Mouse (Mus musculus): ENCODE measurements at regions not wholly inside any gene's neighbourhood (a gene's known extent, or its start where the extent isn't known, plus 50 kb on each side); places are given as distances from the start of the nearest gene placed in this dataset.

DNA sequence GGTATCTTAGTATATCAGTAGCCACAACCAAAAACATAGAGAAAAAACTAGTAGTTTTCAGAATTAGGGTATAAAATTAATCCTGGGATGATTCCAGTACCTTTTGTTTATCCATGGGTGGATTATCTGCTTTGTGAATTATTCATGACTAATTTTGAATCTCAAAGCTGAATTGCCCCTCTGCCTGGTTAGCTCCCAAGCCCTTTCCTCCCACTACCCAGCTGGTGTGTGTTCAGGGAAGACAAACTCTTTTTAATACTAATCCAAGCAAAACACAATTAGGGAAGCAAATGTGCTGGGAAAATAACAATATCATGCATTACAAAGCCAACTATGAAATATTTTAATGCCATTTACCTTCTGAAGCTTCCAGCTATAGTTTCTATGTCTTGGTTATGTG lies 347.4 kb downstream of the Gm43517 start:
- H3K9me3 ChIP-seq = no peaks in the 10 kb centered on the region
- H3K4me3 ChIP-seq (replicated peaks) = no peak overlapping the region
- H3K4me2 ChIP-seq = no peak overlapping the region
- no peaks in the 10 kb centered on the region for H3K36me3 ChIP-seq (replicated peaks)
- ATAC-seq (ENCODE audit: low FRiP score) = no peak
- H3K4me1 ChIP-seq = peaks cover 4% of the 10 kb centered on the region; the same call in 1 of the 2 replicates
- no peaks in the 10 kb centered on the region for H3K27me3 ChIP-seq
- no peak overlapping the region for H3K27ac ChIP-seq
- no peak overlapping the region for H3K9ac ChIP-seq

- H3K36me3 ChIP-seq (replicated peaks) = no peaks in the 10 kb centered on the region
- no peaks in the 10 kb centered on the region for H3K9me3 ChIP-seq
- peaks cover 4% of the 10 kb centered on the region; the same call in 1 of the 2 replicates for H3K4me1 ChIP-seq
- 88% methylated on average over 4 of the region's 4 CpGs for WGBS
- no peak overlapping the region for H3K27ac ChIP-seq
- ATAC-seq (ENCODE audit: low FRiP score) = no peak
- H3K4me3 ChIP-seq (replicated peaks) = no peak overlapping the region
- H3K27me3 ChIP-seq = no peaks in the 10 kb centered on the region
- no peak overlapping the region for H3K4me2 ChIP-seq
- H3K9ac ChIP-seq = no peak overlapping the region
Measured at GRCm38 (mm10) chr12:49737100-49737499, 352.1 kb downstream of the Gm43517 start.

DNA sequence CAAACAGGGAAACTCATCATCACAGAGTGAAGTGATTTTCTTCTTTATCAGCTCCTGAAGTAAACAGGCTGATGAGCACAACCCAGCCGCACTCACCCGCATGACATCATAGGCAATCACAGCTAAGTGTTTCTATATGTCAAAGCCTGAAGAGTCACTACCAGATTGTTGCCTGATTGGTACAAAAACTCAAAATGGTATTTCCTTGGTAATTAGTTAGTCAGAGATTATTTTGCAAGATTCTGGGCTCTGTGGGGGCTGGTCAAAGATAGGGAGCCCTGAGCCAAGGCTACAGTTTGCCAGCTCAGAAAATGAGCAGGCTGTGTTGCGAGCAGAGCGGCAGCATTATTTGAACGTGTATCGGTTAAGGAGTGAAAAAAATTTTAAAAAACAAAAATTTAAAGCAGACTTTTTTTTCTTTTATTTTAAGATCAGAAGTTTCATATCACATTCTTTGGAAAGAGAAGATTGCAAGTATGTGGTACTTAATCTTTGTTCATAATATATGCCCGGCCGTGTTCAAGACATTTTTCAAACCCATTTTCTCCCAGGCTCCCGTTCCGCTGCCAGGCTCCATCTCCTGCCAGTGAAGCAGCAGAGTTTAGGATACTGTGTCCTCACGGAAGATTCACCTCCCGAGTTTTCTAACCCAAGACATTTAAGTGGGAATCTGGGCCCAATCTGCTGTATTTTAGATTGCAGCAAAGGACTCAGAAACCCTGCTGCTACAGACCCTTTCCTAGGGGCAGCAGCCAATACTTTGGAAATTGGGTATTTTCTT lies 355.2 kb downstream of the Gm43517 start:
- Histone ChIP-seq H3K36me3 (replicated peaks) (no peaks in the 10 kb centered on the region), H3K27me3 (no peaks in the 10 kb centered on the region), H3K4me3 (replicated peaks) (no peak overlapping the region), H3K4me1 (no peaks in the 10 kb centered on the region), H3K9me3 (no peaks in the 10 kb centered on the region), H3K9ac (no peak overlapping the region), H3K27ac (no peak overlapping the region), H3K4me2 (no peak overlapping the region)
- ATAC-seq (ENCODE audit: low FRiP score) = peak; percentile 36; the same call in 1 of the 2 replicates
- 82% methylated on average over 12 of the region's 12 CpGs for WGBS

GRCm38 (mm10) chr12:49743402-49743801 lies 358.4 kb downstream of the Gm43517 start:
- Histone ChIP-seq H3K4me3 (replicated peaks) (no peak overlapping the region), H3K27me3 (no peaks in the 10 kb centered on the region), H3K27ac (no peak overlapping the region), H3K9ac (no peak overlapping the region), H3K4me2 (no peak overlapping the region), H3K36me3 (replicated peaks) (no peaks in the 10 kb centered on the region), H3K4me1 (no peaks in the 10 kb centered on the region), H3K9me3 (no peaks in the 10 kb centered on the region)
- ATAC-seq (ENCODE audit: low FRiP score) = no peak
- WGBS = 100% methylated on average over 2 of the region's 2 CpGs

DNA sequence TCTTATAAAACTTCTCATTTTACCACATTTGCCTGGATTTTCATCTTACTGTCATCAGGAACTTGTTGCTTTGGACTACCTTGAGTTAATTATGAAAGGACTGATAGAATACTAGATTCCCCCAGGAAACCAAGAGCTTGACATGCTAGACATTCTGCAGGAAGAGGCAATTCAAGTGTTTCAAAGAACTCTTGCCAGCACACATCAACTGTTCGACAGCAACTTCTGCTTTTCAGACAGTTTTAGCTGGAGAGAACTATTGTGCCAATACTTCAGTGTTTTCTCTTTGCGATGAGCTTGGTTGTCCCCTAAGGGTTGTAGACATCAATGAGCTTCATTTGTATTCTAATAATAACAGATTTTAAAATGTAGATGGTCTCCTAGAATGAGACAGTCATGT lies 362.1 kb downstream of the Gm43517 start:
- H3K4me1 ChIP-seq = no peaks in the 10 kb centered on the region
- H3K27me3 ChIP-seq = no peaks in the 10 kb centered on the region
- no peak overlapping the region for H3K4me3 ChIP-seq (replicated peaks)
- no peaks in the 10 kb centered on the region for H3K9me3 ChIP-seq
- no peak overlapping the region for H3K27ac ChIP-seq
- no peaks in the 10 kb centered on the region for H3K36me3 ChIP-seq (replicated peaks)
- no peak overlapping the region for H3K9ac ChIP-seq
- ATAC-seq (ENCODE audit: low FRiP score) = no peak
- no peak overlapping the region for H3K4me2 ChIP-seq
- 64% methylated on average over 2 of the region's 2 CpGs for WGBS

- no peak overlapping the region for H3K27ac ChIP-seq
- H3K4me2 ChIP-seq = no peak overlapping the region
- H3K9ac ChIP-seq = no peak overlapping the region
- no peaks in the 10 kb centered on the region for H3K36me3 ChIP-seq (replicated peaks)
- H3K27me3 ChIP-seq = no peaks in the 10 kb centered on the region
- WGBS = 84% methylated on average over 4 of the region's 4 CpGs
- H3K9me3 ChIP-seq = no peaks in the 10 kb centered on the region
- H3K4me1 ChIP-seq = no peaks in the 10 kb centered on the region
- no peak overlapping the region for H3K4me3 ChIP-seq (replicated peaks)
- ATAC-seq (ENCODE audit: low FRiP score) = no peak
Measured at GRCm38 (mm10) chr12:49758391-49758790, 373.4 kb downstream of the Gm43517 start.

DNA sequence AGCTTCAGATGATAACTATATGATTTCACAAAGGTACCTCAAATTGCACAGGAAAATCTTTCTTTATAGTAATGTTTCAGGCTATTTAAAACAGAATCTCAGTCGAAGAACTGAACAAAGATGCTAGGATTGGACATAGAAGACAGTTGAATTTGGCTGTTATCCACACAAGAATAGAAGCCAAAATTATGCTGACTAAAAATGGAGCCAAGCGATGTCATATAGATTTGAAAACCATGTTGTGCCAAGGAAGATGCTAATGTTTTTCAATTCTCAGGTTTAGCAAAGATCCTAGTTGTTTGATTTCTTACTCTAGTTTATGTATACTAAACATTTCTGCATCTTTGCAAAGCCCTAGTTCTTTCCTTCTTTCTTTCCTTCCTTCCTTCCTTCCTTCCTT lies 379.6 kb downstream of the Gm43517 start:
- Histone ChIP-seq H3K4me1 (no peaks in the 10 kb centered on the region), H3K4me2 (no peak overlapping the region), H3K4me3 (replicated peaks) (no peak overlapping the region), H3K9ac (no peak overlapping the region), H3K27me3 (no peaks in the 10 kb centered on the region), H3K27ac (no peak overlapping the region), H3K9me3 (no peaks in the 10 kb centered on the region), H3K36me3 (replicated peaks) (no peaks in the 10 kb centered on the region)
- WGBS = 81% methylated on average over 2 of the region's 2 CpGs
- no peak for ATAC-seq (ENCODE audit: low FRiP score)

DNA sequence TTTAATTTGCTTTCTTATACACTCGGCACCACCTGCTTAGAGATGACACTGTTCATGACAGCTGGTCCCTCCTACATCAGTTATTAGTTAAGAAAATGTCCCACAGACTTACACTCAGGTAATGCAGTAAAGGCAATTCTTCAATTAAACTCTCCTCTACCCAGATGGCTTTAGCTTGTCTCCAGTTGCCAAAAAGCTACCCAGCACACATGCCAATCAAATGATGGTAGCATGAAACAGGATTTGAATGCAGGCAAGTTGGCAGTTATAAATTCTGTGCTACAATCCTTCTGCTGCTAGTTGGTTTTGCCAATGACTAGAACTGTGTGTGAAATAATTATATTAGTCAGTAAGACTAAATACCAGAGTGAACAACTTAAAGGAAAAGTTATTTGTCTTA lies 423.4 kb downstream of the Gm43517 start:
- no peak overlapping the region for H3K9ac ChIP-seq
- H3K4me3 ChIP-seq (replicated peaks) = no peak overlapping the region
- WGBS = 90% methylated on average over 1 of the region's 1 CpGs
- H3K27ac ChIP-seq = no peak overlapping the region
- H3K9me3 ChIP-seq = no peaks in the 10 kb centered on the region
- H3K4me2 ChIP-seq = no peak overlapping the region
- no peaks in the 10 kb centered on the region for H3K36me3 ChIP-seq (replicated peaks)
- H3K27me3 ChIP-seq = no peaks in the 10 kb centered on the region
- no peaks in the 10 kb centered on the region for H3K4me1 ChIP-seq
- ATAC-seq (ENCODE audit: low FRiP score) = no peak

- Histone ChIP-seq H3K9me3 (no peaks in the 10 kb centered on the region), H3K4me3 (replicated peaks) (no peak overlapping the region), H3K27me3 (no peaks in the 10 kb centered on the region), H3K4me2 (no peak overlapping the region), H3K4me1 (peaks cover 3% of the 10 kb centered on the region), H3K36me3 (replicated peaks) (no peaks in the 10 kb centered on the region), H3K27ac (no peak overlapping the region), H3K9ac (no peak overlapping the region)
- WGBS = 19% methylated on average over 3 of the region's 3 CpGs
- peak; percentile 49; the same call in 1 of the 2 replicates for ATAC-seq (ENCODE audit: low FRiP score)
Measured at GRCm38 (mm10) chr12:49814653-49815052, 429.7 kb downstream of the Gm43517 start.

DNA sequence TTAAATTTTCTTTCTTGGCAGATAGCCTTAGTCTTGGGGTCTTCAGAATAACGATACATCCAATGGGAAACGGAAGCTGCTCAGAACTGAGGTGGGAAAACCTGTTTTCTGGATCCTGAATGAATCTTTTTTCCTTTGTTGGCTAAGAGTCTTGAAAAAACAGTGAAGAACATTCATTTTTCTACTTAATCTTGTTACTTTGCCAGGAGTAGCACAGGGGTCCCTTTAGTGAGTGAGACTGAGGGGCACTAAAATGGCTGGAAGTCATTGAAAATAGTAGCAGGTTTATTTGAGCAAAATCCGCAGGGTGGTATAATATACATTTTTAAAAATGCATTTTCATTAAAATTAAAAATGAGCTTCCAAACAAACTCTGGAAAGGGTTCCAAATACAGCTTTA lies 442.8 kb downstream of the Gm43517 start:
- no peak overlapping the region for H3K4me3 ChIP-seq (replicated peaks)
- H3K9me3 ChIP-seq = no peaks in the 10 kb centered on the region
- H3K27me3 ChIP-seq = no peaks in the 10 kb centered on the region
- no peaks in the 10 kb centered on the region for H3K36me3 ChIP-seq (replicated peaks)
- 77% methylated on average over 3 of the region's 3 CpGs for WGBS
- no peaks in the 10 kb centered on the region for H3K4me1 ChIP-seq
- ATAC-seq (ENCODE audit: low FRiP score) = no peak
- H3K4me2 ChIP-seq = no peak overlapping the region
- H3K27ac ChIP-seq = no peak overlapping the region
- H3K9ac ChIP-seq = no peak overlapping the region

DNA sequence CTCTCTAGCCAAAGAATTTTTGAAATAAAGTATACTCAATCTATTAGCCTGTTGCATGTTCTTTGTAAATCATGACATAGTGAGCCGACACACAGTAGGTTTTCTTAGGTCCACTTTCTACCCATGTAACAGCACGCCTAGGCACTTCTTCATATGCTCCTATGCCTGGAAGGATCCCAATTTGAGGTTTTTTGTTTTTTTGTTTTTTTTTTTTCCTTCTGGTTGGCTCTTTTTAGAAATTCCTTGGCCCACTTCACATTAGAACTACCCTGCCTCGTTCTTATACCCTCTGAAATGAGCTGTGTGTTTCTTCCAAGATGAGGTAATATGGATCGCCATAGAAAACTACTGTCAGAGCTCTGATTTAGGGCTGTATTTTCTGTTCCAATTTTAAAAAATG lies 443.6 kb downstream of the Gm43517 start:
- H3K27ac ChIP-seq = no peak overlapping the region
- no peak for ATAC-seq (ENCODE audit: low FRiP score)

GRCm38 (mm10) chr12:49830665-49831064 lies 445.7 kb downstream of the Gm43517 start:
- Histone ChIP-seq H3K4me1 (no peaks in the 10 kb centered on the region), H3K4me2 (no peak overlapping the region), H3K27me3 (no peaks in the 10 kb centered on the region), H3K9me3 (no peaks in the 10 kb centered on the region), H3K9ac (no peak overlapping the region), H3K36me3 (replicated peaks) (no peaks in the 10 kb centered on the region), H3K4me3 (replicated peaks) (no peak overlapping the region), H3K27ac (no peak overlapping the region)
- no peak for ATAC-seq (ENCODE audit: low FRiP score)
- WGBS = 88% methylated on average over 4 of the region's 4 CpGs

More for the DNA sequence above, 443.6 kb downstream of the Gm43517 start:
- no peaks in the 10 kb centered on the region for H3K27me3 ChIP-seq
- 84% methylated on average over 4 of the region's 4 CpGs for WGBS
- no peaks in the 10 kb centered on the region for H3K9me3 ChIP-seq
- H3K4me1 ChIP-seq = no peaks in the 10 kb centered on the region
- H3K9ac ChIP-seq = no peak overlapping the region
- no peak overlapping the region for H3K4me2 ChIP-seq
- no peaks in the 10 kb centered on the region for H3K36me3 ChIP-seq (replicated peaks)
- no peak overlapping the region for H3K4me3 ChIP-seq (replicated peaks)

DNA sequence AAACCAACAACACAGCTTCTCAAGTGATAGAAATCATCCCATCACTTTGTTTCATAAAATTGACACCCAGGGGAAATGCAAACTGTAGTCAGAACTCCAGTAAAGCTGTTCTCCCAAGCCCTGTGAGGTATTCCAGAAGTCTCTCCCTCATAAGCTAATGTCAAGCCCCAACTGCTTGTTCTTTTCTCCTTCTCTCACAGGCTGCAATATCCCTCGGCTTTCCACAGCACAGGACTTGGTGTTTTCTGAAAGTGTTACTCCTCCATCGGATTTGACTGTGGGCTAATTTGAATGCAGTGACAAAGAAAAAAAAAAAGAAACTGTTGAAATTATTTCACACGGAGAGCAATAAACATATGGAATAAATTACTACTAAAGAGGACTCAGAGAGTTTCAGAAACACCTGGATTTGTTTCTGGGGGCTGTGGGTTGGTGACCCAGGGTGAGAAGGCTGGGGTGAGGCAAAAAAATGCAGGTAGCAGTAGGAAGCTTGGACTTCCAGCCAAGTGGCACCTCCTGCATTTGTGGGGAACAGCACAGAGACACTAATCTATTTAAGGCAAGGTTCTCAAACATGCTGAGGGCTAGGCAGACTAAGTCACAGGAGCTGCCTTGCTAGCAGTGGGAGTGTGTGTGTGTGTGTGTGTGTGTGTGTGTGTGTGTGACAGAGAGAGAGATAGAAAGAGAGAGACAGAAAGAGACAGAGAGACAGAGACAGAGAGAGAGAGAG lies 447.3 kb downstream of the Gm43517 start:
- 65% methylated on average over 3 of the region's 3 CpGs for WGBS
- Histone ChIP-seq H3K9ac (no peak overlapping the region), H3K36me3 (replicated peaks) (no peaks in the 10 kb centered on the region), H3K27ac (no peak overlapping the region), H3K9me3 (no peaks in the 10 kb centered on the region), H3K4me3 (replicated peaks) (no peak overlapping the region), H3K27me3 (no peaks in the 10 kb centered on the region), H3K4me2 (no peak overlapping the region), H3K4me1 (no peaks in the 10 kb centered on the region)
- ATAC-seq (ENCODE audit: low FRiP score) = no peak

Data from forebrain, embryonic 12.5 days (tissue).